Mouse (Mus musculus) CH12.LX (cell line): Measurements from ENCODE around the gene Klhl41. TPM values are rescaled to one million over a fixed set of nuclear protein-coding genes. Genes with fewer than 3 reads are reported as not detected.

Experiments
- DNase-seq: peaks from one replicate; pipeline ENCODE4 v3.0.0-alpha.2; 2013; ENCODE audit errors: extremely low read depth
- H3K27ac ChIP-seq: 2 replicates; pipeline ENCODE4 v1.5.1; 2012; ENCODE audit warnings: low read depth, mild to moderate bottlenecking, control low read depth, moderate library complexity; ENCODE audit not compliant: insufficient read depth
- H3K27me3 ChIP-seq: replicated peaks from 2 replicates; pipeline ENCODE3; 2012; ENCODE audit warnings: inconsistent platforms
- H3K36me3 ChIP-seq, 2 experiments: replicated peaks in 1 of 2; 2 replicates each; pipeline versions ENCODE3 to v1.6.1; 2012; ENCODE audit warnings: inconsistent platforms in 1 of 2, low read length in 1 of 2, mild to moderate bottlenecking in 1 of 2, mixed read lengths in 1 of 2, moderate library complexity in 1 of 2; ENCODE audit not compliant: control insufficient read depth in 1 of 2, insufficient read depth in 1 of 2
- H3K4me1 ChIP-seq, 2 experiments: 2 replicates each; pipeline ENCODE4 v1.6.1; 2012; ENCODE audit warnings: inconsistent platforms in 1 of 2, moderate library complexity in 1 of 2; ENCODE audit not compliant: insufficient read depth in 2 of 2, control insufficient read depth in 1 of 2
- H3K4me2 ChIP-seq: 2 replicates; pipeline ENCODE4 v1.6.1; 2012; ENCODE audit warnings: low read depth, mild to moderate bottlenecking, control low read depth; ENCODE audit not compliant: poor library complexity, insufficient read depth, severe bottlenecking
- H3K4me3 ChIP-seq, 3 experiments: fragments of 150-350 bp in 1 of 3; sonication (generic) in 1 of 3; replicated peaks in 1 of 3; 2 replicates each; pipeline versions ENCODE3 to v1.5.1; 2011 to 2012; ENCODE audit warnings: low read depth in 2 of 3, low read length in 2 of 3, mild to moderate bottlenecking in 2 of 3, moderate library complexity in 2 of 3, control low read depth in 1 of 3, improper control_type of control experiment in 1 of 3, inconsistent platforms in 1 of 3, mixed read lengths in 1 of 3; ENCODE audit not compliant: poor library complexity in 1 of 3
- H3K79me2 ChIP-seq: replicated peaks from 2 replicates; pipeline ENCODE4 v1.6.1; 2012; ENCODE audit warnings: mild to moderate bottlenecking, moderate library complexity; ENCODE audit not compliant: control insufficient read depth, poor library complexity, insufficient read depth, severe bottlenecking; ENCODE audit errors: extremely low read depth
- H3K9ac ChIP-seq: 2 replicates; pipeline ENCODE4 v1.6.1; 2012; ENCODE audit warnings: low read depth, mild to moderate bottlenecking, control low read depth, moderate library complexity; ENCODE audit not compliant: insufficient read depth
- H3K9me3 ChIP-seq: replicated peaks from 2 replicates; pipeline ENCODE3; 2012; ENCODE audit warnings: low read length, inconsistent platforms, mixed read lengths
- CHD1 ChIP-seq: IDR thresholded peaks from 2 replicates; pipeline ENCODE4 v1.6.1; 2012; ENCODE audit warnings: low read depth, low read length, improper control_type of control experiment, inconsistent platforms
- CTCF ChIP-seq, 2 experiments: IDR thresholded peaks in 1 of 2; conservative IDR thresholded peaks in 1 of 2; 2 replicates each; pipeline ENCODE4 v1.5.1; 2011 to 2012; ENCODE audit warnings: low read depth in 2 of 2, low read length in 2 of 2, improper control_type of control experiment in 1 of 2, inconsistent platforms in 1 of 2, mild to moderate bottlenecking in 1 of 2, moderate library complexity in 1 of 2
- E2F4 ChIP-seq: IDR thresholded peaks from 2 replicates; pipeline ENCODE4 v1.6.1; 2011; ENCODE audit warnings: low read depth, low read length, improper control_type of control experiment; ENCODE audit not compliant: insufficient replicate concordance
- EP300 ChIP-seq: IDR thresholded peaks from 2 replicates; pipeline ENCODE4 v1.6.1; 2011; ENCODE audit warnings: low read length, improper control_type of control experiment
- ETS1 ChIP-seq: conservative IDR thresholded peaks from 2 replicates; pipeline ENCODE4 v1.6.1; 2012; ENCODE audit warnings: low read depth, mild to moderate bottlenecking, inconsistent platforms, low read length, improper control_type of control experiment, moderate library complexity
- GABPA ChIP-seq: IDR thresholded peaks from 2 replicates; pipeline ENCODE4 v1.6.1; 2012; ENCODE audit warnings: low read depth, low read length, improper control_type of control experiment, inconsistent platforms; ENCODE audit not compliant: insufficient replicate concordance
- IRF4 ChIP-seq: IDR thresholded peaks from 2 replicates; pipeline ENCODE4 v1.6.1; 2014; ENCODE audit warnings: low read depth, mild to moderate bottlenecking, inconsistent platforms, low read length, improper control_type of control experiment
- JUN ChIP-seq: IDR thresholded peaks from 2 replicates; pipeline ENCODE4 v1.6.1; 2011; ENCODE audit warnings: low read depth, mild to moderate bottlenecking, low read length, improper control_type of control experiment, moderate library complexity; ENCODE audit not compliant: insufficient read depth
- JUND ChIP-seq: conservative IDR thresholded peaks from 2 replicates; pipeline ENCODE4 v1.6.1; 2011; ENCODE audit warnings: low read depth, low read length, improper control_type of control experiment
- KAT2A ChIP-seq: IDR thresholded peaks from 2 replicates; pipeline ENCODE4 v1.6.1; 2012; ENCODE audit warnings: low read length, improper control_type of control experiment, inconsistent platforms; ENCODE audit not compliant: insufficient replicate concordance
- MAX ChIP-seq: IDR thresholded peaks from 2 replicates; pipeline ENCODE4 v1.6.1; 2011; ENCODE audit warnings: low read length, improper control_type of control experiment
- MAZ ChIP-seq: IDR thresholded peaks from 2 replicates; pipeline ENCODE4 v1.6.1; 2012; ENCODE audit warnings: low read depth, mild to moderate bottlenecking, inconsistent platforms, low read length, improper control_type of control experiment, moderate library complexity
- MXI1 ChIP-seq: IDR thresholded peaks from 2 replicates; pipeline ENCODE4 v1.6.1; 2011; ENCODE audit warnings: mild to moderate bottlenecking, low read depth, low read length, improper control_type of control experiment
- MYC ChIP-seq: IDR thresholded peaks from 2 replicates; pipeline ENCODE4 v1.6.1; 2011; ENCODE audit warnings: low read depth, mild to moderate bottlenecking, improper control_type of control experiment, low read length
- NRF1 ChIP-seq: IDR thresholded peaks from 2 replicates; pipeline ENCODE4 v1.6.1; 2014; ENCODE audit warnings: low read depth, mild to moderate bottlenecking, inconsistent platforms, low read length, improper control_type of control experiment, moderate library complexity
- POLR2AphosphoS2 ChIP-seq: IDR thresholded peaks from 2 replicates; pipeline ENCODE4 v1.6.1; 2011; ENCODE audit warnings: low read depth, low read length, improper control_type of control experiment
- RAD21 ChIP-seq: IDR thresholded peaks from 2 replicates; pipeline ENCODE4 v1.6.1; 2011; ENCODE audit warnings: low read depth, mild to moderate bottlenecking, low read length, improper control_type of control experiment, moderate library complexity
- RCOR1 ChIP-seq: conservative IDR thresholded peaks from 2 replicates; pipeline ENCODE4 v1.6.1; 2012; ENCODE audit warnings: low read depth, mild to moderate bottlenecking, inconsistent platforms, low read length, improper control_type of control experiment
- SIN3A ChIP-seq: IDR thresholded peaks from 2 replicates; pipeline ENCODE4 v1.6.1; 2012; ENCODE audit warnings: low read length, improper control_type of control experiment, inconsistent platforms
- SMC3 ChIP-seq: IDR thresholded peaks from 2 replicates; pipeline ENCODE4 v1.6.1; 2011; ENCODE audit warnings: low read depth, low read length, improper control_type of control experiment
- TBP ChIP-seq: conservative IDR thresholded peaks from 2 replicates; pipeline ENCODE4 v1.6.1; 2011; ENCODE audit warnings: low read depth, low read length, improper control_type of control experiment
- TCF12 ChIP-seq: IDR thresholded peaks from 2 replicates; pipeline ENCODE4 v1.6.1; 2014; ENCODE audit warnings: low read depth, mild to moderate bottlenecking, inconsistent platforms, low read length, improper control_type of control experiment
- UBTF ChIP-seq: IDR thresholded peaks from 2 replicates; pipeline ENCODE4 v1.6.1; 2012; ENCODE audit warnings: low read depth, mild to moderate bottlenecking, inconsistent platforms, low read length, improper control_type of control experiment, moderate library complexity
- USF2 ChIP-seq: conservative IDR thresholded peaks from 2 replicates; pipeline ENCODE4 v1.6.1; 2011; ENCODE audit warnings: low read depth, low read length, improper control_type of control experiment
- ZC3H11A ChIP-seq: IDR thresholded peaks from 2 replicates; pipeline ENCODE4 v1.6.1; 2012; ENCODE audit warnings: low read depth, mild to moderate bottlenecking, inconsistent platforms, low read length, improper control_type of control experiment
- ZMIZ1 ChIP-seq: IDR thresholded peaks from 2 replicates; pipeline ENCODE4 v1.6.1; 2012; ENCODE audit warnings: low read depth, mild to moderate bottlenecking, inconsistent platforms, low read length, improper control_type of control experiment
- ZNF384 ChIP-seq: IDR thresholded peaks from 2 replicates; pipeline ENCODE4 v1.6.1; 2012; ENCODE audit warnings: low read depth, low read length, improper control_type of control experiment, inconsistent platforms
- dilution Hi-C: fragments of 300-500 bp; cut with MboI; formaldehyde crosslinking; loops from 2 replicates; pipeline ENCODE4 v1.14.3; 2020; ENCODE audit warnings: low sequenced_read_pairs; ENCODE audit not compliant: extremely low pct_unique_long_range_greater_than_20kb, extremely low pct_ligation_motif_present
- in situ Hi-C: fragments of 300-500 bp; cut with MboI; formaldehyde crosslinking; loops from 3 replicates; pipeline ENCODE4 v1.14.3; 2019; ENCODE audit warnings: low sequenced_read_pairs, low pct_ligation_motif_present, low pct_unique_long_range_greater_than_20kb, mixed read lengths
- polyA plus RNA-seq: library from polyadenylated mRNA; unstranded; fragments of >175 nt; gene quantifications from 2 replicates; pipeline ENCODE4 v1.2.1, GENCODE M21; 2012; ENCODE audit warnings: low read depth; ENCODE audit not compliant: insufficient read length
- total RNA-seq, 2 experiments: library from RNA; depleted of rRNA; stranded (reverse); fragments of 300-350 nt in 1 of 2; fragments of >200 nt in 1 of 2; gene quantifications; 2 replicates each; pipeline ENCODE4 v1.2.3; 2012 to 2014

Klhl41 gene
- total and polyA plus RNA-seq, 3 experiments, result 0.04 to 0.27 (median 0.11) TPM

DNA sequence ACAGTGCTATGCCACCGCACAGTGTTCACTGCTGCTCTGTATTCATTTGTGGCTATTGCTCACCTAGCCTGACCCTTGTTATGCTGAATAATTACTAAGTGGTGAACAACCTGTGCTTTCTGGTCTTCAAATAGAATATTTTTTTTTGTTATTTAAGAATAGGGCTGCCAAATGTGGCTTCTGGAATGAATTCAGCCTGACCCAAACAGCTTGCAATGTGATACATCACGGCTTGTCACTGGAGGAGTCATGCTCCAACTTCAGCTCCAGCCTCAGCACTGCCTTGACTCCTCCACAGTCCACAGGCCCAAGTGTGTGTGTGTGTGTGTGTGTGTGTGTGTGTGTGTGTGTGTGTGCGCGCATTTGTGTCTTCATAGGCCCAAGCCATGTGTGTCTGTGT lies 10.6 kb upstream of the Klhl41 start:
- no peak for DNase-seq
- in situ Hi-C loops, result no loop called here
- dilution Hi-C loops, result no loop called here

DNA sequence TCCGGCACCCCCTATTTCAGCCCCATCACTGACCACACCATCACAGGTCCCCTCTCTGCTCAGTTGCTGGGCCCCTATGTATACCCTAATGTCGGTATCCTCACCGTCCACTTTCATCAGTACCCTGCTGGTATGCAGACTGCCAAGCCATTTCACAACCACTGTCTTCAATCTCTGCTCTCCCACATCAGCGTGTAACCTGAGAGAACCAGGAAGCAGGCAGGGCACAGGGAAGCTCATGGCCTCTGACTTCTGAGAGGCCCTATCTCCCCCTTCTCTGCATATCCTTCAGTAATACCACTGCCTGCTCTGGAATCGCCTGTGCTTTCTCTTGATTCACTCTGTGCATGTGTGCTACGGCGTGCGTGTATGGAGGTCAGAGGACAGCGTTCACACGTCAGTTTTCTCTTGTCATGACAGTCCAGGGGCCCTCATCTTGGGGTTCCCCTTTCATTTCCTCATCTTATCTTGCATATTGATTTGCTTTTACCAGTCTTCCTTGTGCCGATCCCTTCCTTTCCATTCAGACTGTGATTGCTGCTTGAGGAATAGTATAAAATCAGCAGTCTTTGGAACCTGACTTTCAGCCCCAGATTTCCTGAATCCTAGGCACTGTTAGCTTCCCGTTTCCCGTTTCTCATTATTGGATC lies 6.0 kb upstream of the Klhl41 start:
- H3K9me3 ChIP-seq, result no peaks in the 10 kb centered on the region
- H3K79me2 ChIP-seq, result no peaks in the 10 kb centered on the region
- H3K27ac ChIP-seq, result no peak overlapping the region
- H3K4me3 ChIP-seq, result no peak overlapping the region
- H3K4me2 ChIP-seq, result no peak overlapping the region
- dilution Hi-C loops (no loop called here), in situ Hi-C loops (no loop called here)
- no peak for DNase-seq
- no peak overlapping the region for H3K9ac ChIP-seq
- no peaks in the 10 kb centered on the region for H3K27me3 ChIP-seq
- TF ChIP-seq IRF4, result no peak
- TF ChIP-seq MYC, result no peak
- no peak for TF ChIP-seq TBP
- TF ChIP-seq UBTF, result no peak
- H3K4me1 ChIP-seq, result peaks cover 4 to 17% of the 10 kb centered on the region in 2 experiments; a peak in 3 of 4 replicates
- H3K36me3 ChIP-seq, result peaks cover 0 to 12% of the 10 kb centered on the region in 2 experiments

More for the DNA sequence above, 10.6 kb upstream of the Klhl41 start:
- Histone ChIP-seq H3K4me1 (peaks cover 4 to 8% of the 10 kb centered on the region in 2 experiments; a peak in 3 of 4 replicates), H3K36me3 (peaks cover 0 to 18% of the 10 kb centered on the region in 2 experiments), H3K27ac (no peak overlapping the region), H3K9me3 (no peaks in the 10 kb centered on the region), H3K9ac (no peak overlapping the region), H3K27me3 (no peaks in the 10 kb centered on the region), H3K4me3 (no peak overlapping the region), H3K79me2 (no peaks in the 10 kb centered on the region), H3K4me2 (no peak overlapping the region)
- TF ChIP-seq CHD1, result no peak
- TF ChIP-seq KAT2A, result no peak
- no peak for TF ChIP-seq MAX
- no peak for TF ChIP-seq USF2
- no peak for TF ChIP-seq JUND
- no peak for TF ChIP-seq RAD21
- TF ChIP-seq MAZ, result no peak
- TF ChIP-seq E2F4, result no peak
- TF ChIP-seq ZC3H11A, result no peak
- TF ChIP-seq ZMIZ1, result no peak

DNA sequence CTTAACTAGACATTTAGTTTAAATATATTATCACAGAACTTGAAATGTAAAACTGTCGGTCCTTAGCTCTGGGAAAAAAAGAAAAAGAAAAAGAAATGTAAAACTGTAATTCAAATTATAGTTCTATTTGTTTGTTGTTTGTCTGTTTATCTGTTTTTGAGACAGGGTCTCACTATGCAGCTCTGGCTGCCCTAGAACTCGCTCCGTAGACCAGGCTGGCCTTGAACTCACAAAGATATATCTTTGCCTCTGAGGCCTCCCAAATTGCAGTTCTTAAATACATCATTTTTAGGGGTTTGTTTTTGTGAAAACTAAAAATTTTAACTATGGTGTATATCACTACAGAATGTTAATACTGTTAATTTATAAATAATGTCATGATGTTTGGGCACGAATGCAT lies 2.3 kb upstream of the Klhl41 start:
- H3K27ac ChIP-seq, result no peak overlapping the region
- no peak for DNase-seq
- in situ Hi-C loops, result no loop called here
- no peak overlapping the region for H3K4me3 ChIP-seq
- H3K9me3 ChIP-seq, result no peaks in the 10 kb centered on the region
- H3K79me2 ChIP-seq, result no peaks in the 10 kb centered on the region
- H3K36me3 ChIP-seq, result peaks cover 0 to 9% of the 10 kb centered on the region in 2 experiments
- no peak overlapping the region for H3K4me2 ChIP-seq
- no peak overlapping the region for H3K9ac ChIP-seq
- dilution Hi-C loops, result no loop called here
- H3K4me1 ChIP-seq, result peaks cover 4 to 28% of the 10 kb centered on the region in 2 experiments; a peak in 3 of 4 replicates
- no peaks in the 10 kb centered on the region for H3K27me3 ChIP-seq
- no peak for TF ChIP-seq SIN3A
- no peak for TF ChIP-seq ZNF384
- no peak for TF ChIP-seq RCOR1
- no peak for TF ChIP-seq MXI1
- no peak for TF ChIP-seq JUN
- no peak for TF ChIP-seq ZC3H11A
- TF ChIP-seq SMC3, result no peak
- TF ChIP-seq TCF12, result no peak
- no peak for TF ChIP-seq EP300
- no peak for TF ChIP-seq TBP
- no peak for TF ChIP-seq GABPA
- no peak for TF ChIP-seq POLR2AphosphoS2
- TF ChIP-seq NRF1, result no peak
- no peak for TF ChIP-seq CTCF (conservative IDR thresholded peaks at IDR 0.05 in 1 of 2, IDR thresholded peaks at IDR 0.05 in 1 of 2; ENCODE audit: low read depth in 2 of 2, low read length in 2 of 2)
- no peak for TF ChIP-seq MAX
- TF ChIP-seq ETS1, result no peak
